Mouse (Mus musculus) ES-E14 (cell line): ENCODE data around the gene Agps.
A peak's percentile ranks its signal among the peaks of the same experiment; 100 is the strongest.

Experiments
- CHD2 ChIP-seq: IDR thresholded peaks from 2 replicates; pipeline ENCODE4 v1.6.1; 2014; ENCODE audit warnings: mild to moderate bottlenecking, low read depth, low read length, inconsistent platforms
- HCFC1 ChIP-seq: IDR thresholded peaks from 2 replicates; pipeline ENCODE4 v1.6.1; 2012; ENCODE audit warnings: low read length, inconsistent platforms, borderline replicate concordance; ENCODE audit not compliant: insufficient read depth
- MAFK ChIP-seq: IDR thresholded peaks from 2 replicates; pipeline ENCODE4 v1.6.1; 2014; ENCODE audit warnings: mild to moderate bottlenecking, low read depth, low read length, inconsistent platforms; ENCODE audit not compliant: insufficient read depth
- ZC3H11A ChIP-seq: IDR thresholded peaks from 2 replicates; pipeline ENCODE4 v1.6.1; 2012; ENCODE audit warnings: low read depth, mild to moderate bottlenecking, inconsistent platforms, low read length, borderline replicate concordance
- ZNF384 ChIP-seq: IDR thresholded peaks from 2 replicates; pipeline ENCODE4 v1.6.1; 2012; ENCODE audit warnings: low read depth, low read length, inconsistent platforms

DNA sequence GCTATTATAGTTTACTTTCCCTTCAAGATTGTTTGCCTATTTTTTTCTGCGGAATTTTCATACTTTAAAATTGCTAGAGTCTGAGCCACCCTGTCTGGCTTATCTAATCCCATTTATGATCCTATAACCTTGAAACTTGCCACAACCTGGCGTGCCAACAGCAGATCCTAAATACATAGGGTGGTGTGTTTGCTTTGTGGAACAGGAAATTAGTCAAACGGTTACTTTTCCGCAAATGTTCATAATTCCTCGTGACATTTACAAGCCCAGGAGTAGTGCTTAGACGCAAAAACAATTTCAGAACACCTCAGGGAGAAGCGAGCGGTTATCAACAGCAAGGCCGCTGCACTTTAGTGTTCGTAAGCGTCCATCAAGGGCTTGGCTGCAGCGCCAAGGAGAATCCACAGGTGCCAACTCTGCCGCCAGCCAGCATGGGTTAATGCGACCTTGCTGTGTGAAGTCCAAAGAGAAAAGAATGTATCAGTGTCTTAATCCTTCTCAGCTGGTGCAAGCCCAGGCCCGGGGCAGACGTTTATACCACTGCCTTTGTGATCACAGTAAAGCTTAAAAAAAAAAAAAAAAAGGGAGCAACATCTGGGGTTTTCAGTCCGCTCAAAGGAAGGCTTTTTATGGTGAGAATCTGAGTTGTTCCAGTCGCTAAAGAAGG, 127.3 kb downstream of the Agps start:
- TF ChIP-seq ZNF384 (peak; percentile 92), MAFK (no peak), ZC3H11A (no peak), CHD2 (no peak), HCFC1 (no peak)
